Comparison of ENCODE assay signal across 9 mouse cellular contexts in genomic region chr19:4300271-4300704, GRCm38 (mm10). TPM values are rescaled to one million over a fixed set of nuclear protein-coding genes. Genes with fewer than 3 reads are reported as not detected.
DNase-seq lines count a peak whose midpoint lies in the region; ATAC-seq lines count a peak whose summit lies in the region.
"Had no signal": no experiment of that assay in that cellular context is flagged by ENCODE, and none has a peak within 500 bp of the region (broad histone marks: within the 10 kb centered on the region; RNA-seq: fewer than 3 reads in every experiment).

No protein-coding gene starts in this region.

- no peak overlapping the region for H3K4me3 ChIP-seq in forebrain, embryonic 11.5 days (ENCODE audit: low read depth, low read length)
- H3K4me3 ChIP-seq in forebrain, embryonic 14.5 days (ENCODE audit: low read depth, low read length): no peak overlapping the region
- H3K4me3 ChIP-seq in embryonic facial prominence, embryonic 13.5 days: no peak overlapping the region
- no peak overlapping the region for H3K4me3 ChIP-seq in liver, embryonic 12.5 days
- no peak overlapping the region for H3K4me3 ChIP-seq in neural tube, embryonic 13.5 days

- ATAC-seq in forebrain, embryonic 11.5 days (replicated peaks; ENCODE audit: low FRiP score): no peak
- ATAC-seq in forebrain, embryonic 14.5 days: no peak
- no peak for ATAC-seq in embryonic facial prominence, embryonic 13.5 days (ENCODE audit: insufficient number of reproducible peaks, insufficient read depth, low FRiP score, low TSS enrichment, low read depth)
- peak; percentile 41; the same call in 1 of the 2 replicates for ATAC-seq in liver, embryonic 12.5 days
- no peak for ATAC-seq in neural tube, embryonic 13.5 days (ENCODE audit: low read depth)
- ATAC-seq: Patski had no signal

- WGBS in forebrain, embryonic 11.5 days: 49% methylated on average over 7 of the region's 7 CpGs
- 61% methylated on average over 7 of the region's 7 CpGs for WGBS in forebrain, embryonic 14.5 days
- WGBS in embryonic facial prominence, embryonic 13.5 days: 60% methylated on average over 7 of the region's 7 CpGs
- WGBS in liver, embryonic 12.5 days (ENCODE audit: insufficient replicate concordance): 23% methylated on average over 7 of the region's 7 CpGs
- WGBS in neural tube, embryonic 13.5 days: 43% methylated on average over 7 of the region's 7 CpGs

- H3K9me3 ChIP-seq in forebrain, embryonic 11.5 days (ENCODE audit: control insufficient read depth, low read length): no peaks in the 10 kb centered on the region
- H3K9me3 ChIP-seq in forebrain, embryonic 14.5 days (replicated peaks; ENCODE audit: control insufficient read depth, low read length): no peaks in the 10 kb centered on the region
- H3K9me3 ChIP-seq in embryonic facial prominence, embryonic 13.5 days: no peaks in the 10 kb centered on the region
- H3K9me3 ChIP-seq in liver, embryonic 12.5 days (replicated peaks): no peaks in the 10 kb centered on the region
- H3K9me3 ChIP-seq in neural tube, embryonic 13.5 days: no peaks in the 10 kb centered on the region

- H3K4me2 ChIP-seq in forebrain, embryonic 11.5 days (ENCODE audit: low read depth, low read length, severe bottlenecking): no peak overlapping the region
- no peak overlapping the region for H3K4me2 ChIP-seq in forebrain, embryonic 14.5 days (ENCODE audit: low read length)
- H3K4me2 ChIP-seq in embryonic facial prominence, embryonic 13.5 days: no peak overlapping the region
- H3K4me2 ChIP-seq in liver, embryonic 12.5 days: peak overlapping the region; percentile 73
- no peak overlapping the region for H3K4me2 ChIP-seq in neural tube, embryonic 13.5 days

- no peaks in the 10 kb centered on the region for H3K36me3 ChIP-seq in forebrain, embryonic 11.5 days (ENCODE audit: control insufficient read depth, insufficient read depth, low read length)
- H3K36me3 ChIP-seq in forebrain, embryonic 14.5 days (ENCODE audit: control insufficient read depth, insufficient read depth, low read length): no peaks in the 10 kb centered on the region
- peaks cover 13% of the 10 kb centered on the region for H3K36me3 ChIP-seq in embryonic facial prominence, embryonic 13.5 days
- H3K36me3 ChIP-seq in liver, embryonic 12.5 days: peaks cover 39% of the 10 kb centered on the region
- no peaks in the 10 kb centered on the region for H3K36me3 ChIP-seq in neural tube, embryonic 13.5 days

- DNase-seq in forebrain, embryonic 11.5 days (ENCODE audit: low spot score): peak; percentile 47
- no peak for DNase-seq in forebrain, embryonic 14.5 days (ENCODE audit: low spot score)
- peak; percentile 82 to 86 for DNase-seq in B cell, adult 2 months
- no peak for DNase-seq in adrenal gland, adult (ENCODE audit: inconsistent age in 2 of 2, low spot score in 1 of 2)
- no peak for DNase-seq in gastrocnemius, postnatal 14 days

- no peak overlapping the region for H3K9ac ChIP-seq in forebrain, embryonic 11.5 days (ENCODE audit: low read length)
- no peak overlapping the region for H3K9ac ChIP-seq in forebrain, embryonic 14.5 days (ENCODE audit: low read length)
- H3K9ac ChIP-seq in embryonic facial prominence, embryonic 13.5 days: 0 out of 2 replicates have a peak overlapping the region, but pooled peaks have one; percentile 27
- H3K9ac ChIP-seq in liver, embryonic 12.5 days: peak overlapping the region; percentile 14; the same call in 1 of the 2 replicates
- H3K9ac ChIP-seq in neural tube, embryonic 13.5 days: no peak overlapping the region; the same call in 1 of the 2 replicates

- H3K4me1 ChIP-seq in forebrain, embryonic 11.5 days (replicated peaks; ENCODE audit: control insufficient read depth, insufficient read depth, low read length): peaks cover 15% of the 10 kb centered on the region
- H3K4me1 ChIP-seq in forebrain, embryonic 14.5 days (ENCODE audit: control insufficient read depth, insufficient read depth, low read length): peaks cover 39% of the 10 kb centered on the region
- H3K4me1 ChIP-seq in embryonic facial prominence, embryonic 13.5 days: peaks cover 67% of the 10 kb centered on the region
- H3K4me1 ChIP-seq in liver, embryonic 12.5 days: peaks cover 98% of the 10 kb centered on the region
- peaks cover 67% of the 10 kb centered on the region for H3K4me1 ChIP-seq in neural tube, embryonic 13.5 days (replicated peaks)

- H3K27ac ChIP-seq in forebrain, embryonic 11.5 days (ENCODE audit: low read depth, low read length): no peak overlapping the region
- H3K27ac ChIP-seq in forebrain, embryonic 14.5 days (ENCODE audit: low read depth, low read length): no peak overlapping the region
- H3K27ac ChIP-seq in embryonic facial prominence, embryonic 13.5 days: no peak overlapping the region; the same call in 1 of the 2 replicates
- H3K27ac ChIP-seq in liver, embryonic 12.5 days: peak overlapping the region; percentile 71
- peak overlapping the region; percentile 87 for H3K27ac ChIP-seq in neural tube, embryonic 13.5 days (replicated peaks)

- no peaks in the 10 kb centered on the region for H3K27me3 ChIP-seq in forebrain, embryonic 11.5 days (ENCODE audit: control insufficient read depth, insufficient read depth, low read length)
- no peaks in the 10 kb centered on the region for H3K27me3 ChIP-seq in forebrain, embryonic 14.5 days (replicated peaks; ENCODE audit: control insufficient read depth, insufficient read depth, low read length)
- no peaks in the 10 kb centered on the region for H3K27me3 ChIP-seq in embryonic facial prominence, embryonic 13.5 days
- H3K27me3 ChIP-seq in liver, embryonic 12.5 days (replicated peaks): no peaks in the 10 kb centered on the region
- H3K27me3 ChIP-seq in neural tube, embryonic 13.5 days: no peaks in the 10 kb centered on the region
- H3K27me3 ChIP-seq: Patski had no signal

- intact Hi-C loops in gastrocnemius, postnatal 14 days (cut with DNase I; ENCODE audit: low total_unique reads): no loop called here

RNA-seq across cellular contexts. Expression of gene Grk2, which starts 5.7 kb away (rescaled TPM):
- polyA plus RNA-seq in forebrain, embryonic 11.5 days (2014; fragmentation: Nextera tagmentation; extraction: Ambion mirVana): 18.1 and 19.7 TPM in 2 replicates
- polyA plus RNA-seq in forebrain, embryonic 14.5 days (2014; fragmentation: Nextera tagmentation; extraction: Ambion mirVana): 17.1 and 21.0 TPM in 2 replicates
- polyA plus RNA-seq in embryonic facial prominence, embryonic 13.5 days (2015; fragmentation: Nextera tagmentation; extraction: Ambion mirVana): 17.0 and 19.6 TPM in 2 replicates
- polyA plus RNA-seq in liver, embryonic 12.5 days (2016; fragmentation: Nextera tagmentation; extraction: Ambion mirVana): 15.7 and 17.9 TPM in 2 replicates
- polyA plus RNA-seq in neural tube, embryonic 13.5 days (2015; fragmentation: Nextera tagmentation; extraction: Ambion mirVana): 22.3 and 25.5 TPM in 2 replicates
- 10 to 100 TPM; 31.8 to 36.4 TPM for total RNA-seq in gastrocnemius, postnatal 14 days (2021)

RNA-seq across cellular contexts. Expression of gene Ankrd13d, which starts 17.4 kb away (rescaled TPM):
- 9.5 and 12.1 TPM in 2 replicates for polyA plus RNA-seq in forebrain, embryonic 11.5 days (2014; fragmentation: Nextera tagmentation; extraction: Ambion mirVana)
- polyA plus RNA-seq in forebrain, embryonic 14.5 days (2014; fragmentation: Nextera tagmentation; extraction: Ambion mirVana): 16.3 and 23.9 TPM in 2 replicates
- polyA plus RNA-seq in embryonic facial prominence, embryonic 13.5 days (2015; fragmentation: Nextera tagmentation; extraction: Ambion mirVana): 12.6 and 13.5 TPM in 2 replicates
- 0.99 and 1.4 TPM in 2 replicates for polyA plus RNA-seq in liver, embryonic 12.5 days (2016; fragmentation: Nextera tagmentation; extraction: Ambion mirVana)
- polyA plus RNA-seq in neural tube, embryonic 13.5 days (2015; fragmentation: Nextera tagmentation; extraction: Ambion mirVana): 29.8 and 33.1 TPM in 2 replicates
- total RNA-seq in gastrocnemius, postnatal 14 days (2021): under 1 TPM; 0.62 to 0.90 TPM

RNA-seq across cellular contexts. Expression of gene Ssh3, which starts 31.3 kb away (rescaled TPM):
- polyA plus RNA-seq in forebrain, embryonic 11.5 days (2014; fragmentation: Nextera tagmentation; extraction: Ambion mirVana): 3.3 and 4.2 TPM in 2 replicates
- 4.0 and 4.3 TPM in 2 replicates for polyA plus RNA-seq in forebrain, embryonic 14.5 days (2014; fragmentation: Nextera tagmentation; extraction: Ambion mirVana)
- 17.4 and 20.3 TPM in 2 replicates for polyA plus RNA-seq in embryonic facial prominence, embryonic 13.5 days (2015; fragmentation: Nextera tagmentation; extraction: Ambion mirVana)
- 2.2 and 2.6 TPM in 2 replicates for polyA plus RNA-seq in liver, embryonic 12.5 days (2016; fragmentation: Nextera tagmentation; extraction: Ambion mirVana)
- polyA plus RNA-seq in neural tube, embryonic 13.5 days (2015; fragmentation: Nextera tagmentation; extraction: Ambion mirVana): 7.2 and 8.2 TPM in 2 replicates
- 1 to 10 TPM; 2.6 to 4.4 TPM for total RNA-seq in gastrocnemius, postnatal 14 days (2021)

Comparison
In these comparisons a context has a peak if more than half of its experiments do, and no peak if none do; other contexts are left out.
1. DNase-seq: peak in forebrain, embryonic 11.5 days (single experiment) and B cell, adult 2 months (2 of 2); none in forebrain, embryonic 14.5 days (single experiment), adrenal gland, adult (0 of 2) and gastrocnemius, postnatal 14 days (single experiment).
2. H3K27ac ChIP-seq: peak in liver, embryonic 12.5 days (single experiment) and neural tube, embryonic 13.5 days (single experiment); none in forebrain, embryonic 11.5 days (single experiment), forebrain, embryonic 14.5 days (single experiment) and embryonic facial prominence, embryonic 13.5 days (single experiment).
3. H3K9ac ChIP-seq: peak in embryonic facial prominence, embryonic 13.5 days (single experiment) and liver, embryonic 12.5 days (single experiment); none in forebrain, embryonic 11.5 days (single experiment), forebrain, embryonic 14.5 days (single experiment) and neural tube, embryonic 13.5 days (single experiment).